Mouse (Mus musculus) urinary bladder, postnatal 10 days (tissue): ENCODE data around the gene Cacna1h.

Experiments used
- DNase-seq: peaks from one replicate; pipeline ENCODE4 v3.0.0; 2022; ENCODE audit warnings: low spot score

Cacna1h gene

DNA sequence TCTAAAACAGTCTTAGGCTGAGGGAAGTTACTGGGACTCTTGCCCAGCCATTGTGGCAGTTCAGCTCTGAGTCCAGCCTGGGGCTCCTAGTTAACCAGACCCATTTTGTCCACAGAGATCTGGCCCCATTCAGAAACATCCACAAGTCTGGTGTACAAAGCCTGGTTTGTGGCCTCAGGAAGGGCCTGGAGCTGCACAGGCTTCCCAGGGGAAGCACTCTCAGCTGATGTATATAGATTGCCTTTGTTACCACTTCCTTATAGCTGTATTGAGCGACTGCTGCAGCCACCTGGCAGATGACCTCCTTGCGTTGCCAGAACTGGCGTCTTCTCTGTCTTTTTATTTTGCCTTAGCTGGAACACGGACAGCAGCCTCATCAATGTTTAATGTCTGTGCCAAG, 11.5 kb upstream of the Cacna1h start:
- no peak for DNase-seq

DNA sequence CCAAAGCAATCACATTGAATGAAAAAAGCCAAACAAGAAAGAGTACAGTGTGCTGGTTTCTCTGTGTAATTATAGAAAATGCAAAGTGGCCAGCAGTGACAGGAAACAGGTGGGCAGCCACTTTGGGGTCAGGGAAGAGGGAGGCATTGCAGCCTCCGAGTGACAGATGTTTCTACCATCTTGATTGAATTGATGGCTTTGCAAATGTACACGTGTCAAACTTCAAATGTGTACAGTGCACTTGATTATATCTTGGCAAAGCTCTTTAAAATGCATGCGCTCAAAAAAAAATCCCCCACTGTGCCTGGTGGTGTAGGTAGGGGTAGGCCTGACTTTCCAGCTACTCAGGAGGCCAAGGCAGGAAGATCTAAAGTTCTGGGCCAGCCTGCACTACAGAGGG, 9.3 kb upstream of the Cacna1h start:
- no peak for DNase-seq

DNA sequence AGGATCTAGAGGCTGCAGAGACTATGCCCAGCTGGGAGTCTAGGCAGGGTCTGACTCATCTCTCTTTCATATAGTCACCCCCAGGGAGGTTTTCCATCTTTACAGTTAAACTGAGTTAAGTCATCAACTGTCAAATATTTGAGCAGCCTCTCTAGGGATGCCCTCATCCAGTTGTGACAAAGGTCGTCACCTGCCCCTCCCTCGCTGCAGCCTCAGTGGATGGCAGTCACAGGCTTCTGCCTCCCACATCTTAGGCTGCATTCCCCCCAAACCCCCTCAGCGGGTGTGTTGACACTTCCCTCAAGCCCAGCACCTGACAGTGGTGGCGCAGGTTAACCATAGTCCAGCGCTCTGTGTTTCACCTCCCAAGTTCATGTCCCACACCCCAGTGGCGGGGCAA, 7.8 kb upstream of the Cacna1h start:
- no peak for DNase-seq

DNA sequence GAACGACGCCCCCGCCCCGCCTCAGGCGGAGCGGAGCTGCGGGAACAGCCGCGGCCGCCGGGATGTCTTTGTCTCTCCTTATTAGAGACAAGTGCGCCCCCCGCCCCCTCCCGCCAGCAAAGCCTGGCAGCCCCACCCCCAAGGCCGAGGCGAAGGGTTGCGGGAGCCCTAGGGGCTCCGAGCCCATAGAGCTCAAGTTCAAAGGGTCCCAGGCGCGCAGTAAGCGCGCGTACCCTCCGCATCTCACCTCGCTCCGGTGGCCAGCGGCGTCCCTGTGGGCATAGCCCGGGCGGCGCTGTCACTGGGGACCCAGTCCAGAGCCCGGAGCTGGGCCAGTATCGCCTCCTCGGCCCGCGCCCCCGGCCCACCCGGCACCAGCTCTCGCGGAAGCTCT, 363 bp downstream of the Cacna1h start:
- no peak for DNase-seq

- DNase-seq: no peak
Measured at GRCm38 (mm10) chr17:25432433-25433181, 976 bp downstream of the Cacna1h start.

- no peak for DNase-seq
Measured at GRCm38 (mm10) chr17:25430534-25430933, 3.0 kb downstream of the Cacna1h start.

DNA sequence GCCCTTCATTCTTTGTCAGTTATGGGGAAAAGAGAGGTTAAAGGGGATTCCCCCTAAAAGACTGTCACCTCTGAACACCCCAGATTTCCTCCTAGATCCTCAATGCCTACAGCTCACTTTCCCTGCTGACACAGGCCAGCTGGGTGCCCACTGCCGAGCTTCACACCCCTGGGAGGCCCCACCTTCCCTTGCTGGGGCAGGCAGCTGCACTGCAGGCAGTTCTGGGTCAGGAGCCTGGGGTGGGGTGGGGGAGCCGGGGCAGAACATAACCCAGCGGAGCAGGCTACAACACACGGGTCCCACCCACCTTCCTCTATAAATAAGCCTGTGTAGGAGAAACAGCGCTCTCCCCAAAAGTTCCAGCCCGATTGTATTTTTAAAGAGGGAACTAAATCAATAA, 3.7 kb downstream of the Cacna1h start:
- no peak for DNase-seq

- no peak for DNase-seq
Measured at GRCm38 (mm10) chr17:25429240-25429639, 4.3 kb downstream of the Cacna1h start.

DNA sequence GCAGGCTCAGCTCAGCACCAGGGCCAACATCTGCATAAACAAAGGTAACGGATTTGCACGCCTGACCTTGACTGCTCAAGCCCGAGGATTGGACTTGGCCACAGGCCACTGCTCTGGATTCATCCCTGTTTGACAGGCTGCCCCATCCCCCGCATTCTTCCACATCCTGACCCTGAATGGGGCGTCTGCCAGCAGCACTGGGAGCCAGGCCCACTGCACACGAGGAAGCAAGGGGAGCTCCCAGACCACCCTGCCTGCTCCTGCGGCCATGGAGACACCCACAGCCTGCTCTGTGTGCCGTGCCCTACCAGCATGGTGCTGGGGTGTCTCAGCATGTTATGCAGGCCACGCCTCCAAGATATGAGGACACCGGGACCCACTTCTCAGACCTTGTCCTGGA, 6.1 kb downstream of the Cacna1h start:
- DNase-seq: no peak

DNA sequence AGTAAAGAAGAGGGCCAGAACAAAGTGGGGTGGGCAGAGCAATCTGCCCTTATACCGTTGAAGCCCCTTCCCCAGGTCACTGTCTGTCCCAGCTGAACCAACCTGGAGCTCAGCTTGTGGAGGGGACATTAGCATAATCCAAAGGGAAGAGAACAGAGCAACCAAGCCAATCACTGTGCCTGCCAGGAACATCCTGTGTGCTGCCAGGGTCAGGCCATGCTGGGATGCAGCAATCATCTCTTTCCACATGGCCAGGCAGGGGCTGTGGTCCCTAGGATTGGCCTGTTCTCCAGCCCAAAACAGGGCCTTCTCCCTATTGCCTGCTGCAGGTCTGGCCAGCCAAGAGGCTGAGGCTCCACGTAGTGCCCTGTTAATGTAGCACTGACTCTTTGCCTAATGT, 7.6 kb downstream of the Cacna1h start:
- no peak for DNase-seq

GRCm38 (mm10) chr17:25424526-25425080, 9.0 kb downstream of the Cacna1h start:
- no peak for DNase-seq

DNA sequence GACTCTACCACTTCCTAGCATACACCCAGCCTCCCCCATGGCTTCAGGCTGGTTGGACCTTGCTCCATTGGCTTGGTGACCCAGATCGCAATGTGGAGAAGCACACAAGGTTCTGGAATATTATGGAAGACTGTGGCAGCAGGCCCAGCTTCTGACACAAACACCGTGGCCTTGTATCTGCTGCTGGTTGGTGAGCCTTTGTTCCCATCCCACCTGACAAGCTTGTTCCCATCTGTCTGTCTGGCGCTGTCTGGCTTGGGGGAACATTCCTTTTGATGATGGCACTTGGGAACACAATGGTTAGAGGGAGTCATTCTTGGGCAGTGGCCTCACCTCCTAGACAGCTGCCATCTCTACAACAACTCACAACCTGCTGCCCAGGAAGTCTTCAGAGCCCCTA, 12.6 kb downstream of the Cacna1h start:
- DNase-seq: no peak

DNA sequence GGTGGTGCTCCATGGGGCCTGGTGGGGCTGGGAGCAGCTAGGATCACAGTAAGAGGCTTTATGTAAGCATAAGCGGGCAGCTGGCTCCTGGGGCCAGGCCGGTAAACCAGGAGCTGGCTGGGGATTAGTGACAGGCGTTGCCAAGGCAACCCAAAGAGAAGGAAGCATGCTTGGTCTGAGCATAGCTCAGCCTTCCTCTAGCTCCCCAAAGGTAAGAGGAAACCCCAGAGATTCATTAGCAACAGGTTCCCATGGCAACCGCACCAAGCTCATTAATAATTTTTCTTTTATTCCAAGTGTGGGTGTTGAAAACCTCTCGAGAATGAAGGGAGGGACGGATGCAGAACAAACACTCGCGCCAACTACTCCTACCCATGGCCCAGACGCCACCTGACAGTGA, 14.7 kb downstream of the Cacna1h start:
- no peak for DNase-seq

- DNase-seq: no peak
Measured at GRCm38 (mm10) chr17:25417990-25418389, 15.6 kb downstream of the Cacna1h start.

- no peak for DNase-seq
Measured at GRCm38 (mm10) chr17:25416219-25416618, 17.4 kb downstream of the Cacna1h start.

GRCm38 (mm10) chr17:25415421-25415913, 18.1 kb downstream of the Cacna1h start:
- DNase-seq: no peak

GRCm38 (mm10) chr17:25414917-25415316, 18.7 kb downstream of the Cacna1h start:
- no peak for DNase-seq

GRCm38 (mm10) chr17:25414209-25414608, 19.4 kb downstream of the Cacna1h start:
- DNase-seq: no peak

DNA sequence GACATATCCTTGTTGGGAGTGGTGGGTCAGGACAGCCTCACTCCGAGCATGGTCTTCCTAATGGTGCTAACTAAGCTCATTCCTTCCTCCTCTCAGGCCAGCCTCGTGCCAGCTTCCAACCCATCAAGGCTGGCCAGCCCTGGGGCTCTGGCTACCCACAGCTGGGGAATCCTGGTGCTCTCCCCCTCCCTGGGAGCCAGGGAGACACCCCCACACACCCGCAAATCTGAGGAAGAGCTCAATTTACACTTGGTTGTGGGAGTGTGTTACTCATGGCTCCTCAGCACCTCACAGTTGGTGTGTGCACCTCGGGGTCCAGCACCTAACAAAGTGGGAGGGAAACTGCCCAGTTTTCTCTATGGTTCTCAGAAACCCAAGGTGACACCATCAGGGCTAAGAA, 22.3 kb downstream of the Cacna1h start:
- DNase-seq: no peak

DNA sequence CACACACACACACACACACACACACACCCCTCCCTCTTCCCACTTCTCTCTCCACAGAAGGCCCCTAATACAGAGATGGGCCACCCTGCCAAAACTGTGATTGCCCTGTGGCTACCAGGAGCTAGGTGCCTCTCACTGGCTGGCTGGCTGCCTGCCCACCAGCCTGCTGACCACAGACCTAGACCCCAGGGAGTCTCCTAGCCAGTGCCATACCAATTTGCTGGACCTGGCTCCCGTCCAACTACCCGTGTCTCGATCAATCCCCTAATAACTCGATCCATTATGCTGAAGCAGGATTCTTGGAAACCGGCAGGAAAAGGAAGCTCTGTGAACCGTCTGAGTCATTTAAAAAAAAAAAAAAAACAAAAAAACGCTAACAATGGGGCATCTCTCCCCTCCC, 22.8 kb downstream of the Cacna1h start:
- no peak for DNase-seq

GRCm38 (mm10) chr17:25410180-25410579, 23.4 kb downstream of the Cacna1h start:
- no peak for DNase-seq

DNA sequence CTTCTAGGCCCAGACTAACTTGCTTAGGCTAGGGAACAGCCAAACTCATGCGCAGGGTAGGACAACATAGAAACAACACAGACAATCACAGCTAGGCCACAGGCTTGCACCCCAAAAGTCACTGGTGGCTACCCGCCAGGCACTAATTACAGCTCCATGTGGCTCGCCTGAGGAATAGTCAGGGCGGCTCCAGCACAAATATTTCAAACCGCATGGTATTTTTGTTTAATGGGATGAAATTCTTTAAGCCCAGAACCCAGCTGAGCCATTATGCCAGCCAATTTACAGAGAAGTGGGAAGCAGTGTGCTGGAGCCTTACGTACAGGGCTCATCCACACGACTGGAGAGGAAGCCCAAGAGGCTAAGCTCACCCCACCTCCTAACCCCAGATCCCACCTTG, 24.0 kb downstream of the Cacna1h start:
- no peak for DNase-seq

- DNase-seq: no peak
Measured at GRCm38 (mm10) chr17:25408302-25408999, 25.1 kb downstream of the Cacna1h start.
